Mouse (Mus musculus) heart, postnatal 0 days (tissue): ENCODE results near the gene Slc30a10.

ENCODE experiments used
- CTCF ChIP-seq: IDR thresholded peaks from 2 replicates; pipeline ENCODE4 v1.5.1; 2016; ENCODE audit warnings: antibody characterized with exemption, control low read depth, low read depth
- EP300 ChIP-seq: IDR thresholded peaks from 2 replicates; pipeline ENCODE4 v1.6.1; 2016; ENCODE audit warnings: antibody characterized with exemption, low read depth

DNA sequence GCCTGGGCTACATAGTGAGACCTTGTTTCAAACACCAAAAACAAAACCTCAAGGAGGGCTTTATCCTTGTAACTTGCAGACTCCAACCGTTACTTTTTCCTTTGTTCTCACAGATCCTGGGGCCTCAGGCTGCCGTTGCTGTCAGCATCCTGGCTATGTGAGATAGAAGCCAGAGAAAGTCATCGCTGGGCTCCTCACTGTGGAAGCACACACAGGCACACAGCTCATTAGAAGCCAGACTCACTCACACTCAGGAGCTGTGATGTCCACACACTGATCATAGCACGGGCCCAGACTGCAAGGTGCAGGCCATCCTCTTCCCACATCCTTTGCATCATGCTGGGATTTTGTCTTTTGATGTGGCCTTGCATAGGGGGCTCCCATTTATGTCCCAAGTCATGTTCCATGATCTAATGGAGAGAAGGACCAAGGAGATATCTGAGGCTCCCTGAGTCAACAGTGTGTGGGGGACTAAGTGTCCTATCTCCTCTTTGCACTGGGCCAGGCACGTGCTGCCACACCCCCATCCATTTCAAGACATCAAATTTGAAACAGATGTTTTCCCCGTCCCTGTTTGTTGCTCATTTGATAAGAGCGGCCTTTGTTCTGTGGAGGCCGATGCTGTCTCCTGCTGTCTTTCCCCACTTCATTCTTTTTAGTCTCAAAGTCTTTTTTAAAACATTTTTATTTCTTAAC, 17.5 kb downstream of the Slc30a10 start:
- TF ChIP-seq CTCF (no peak), EP300 (no peak)
